Mouse (Mus musculus) mouse embryonic stem cell (cell line): Measurements from ENCODE around the gene Rreb1.

Source experiments
- in situ Hi-C, 2 experiments: fragments of 300-500 bp; cut with MboI; formaldehyde crosslinking; loops; 1 replicate in 1 of 2; 3 replicates in 1 of 2; pipeline ENCODE4 v1.14.3; 2019 to 2020; ENCODE audit warnings: low sequenced_read_pairs in 2 of 2, low pct_unique_long_range_greater_than_20kb in 1 of 2, mixed read lengths in 1 of 2; ENCODE audit not compliant: unreplicated experiment in 1 of 2

Rreb1 gene

DNA sequence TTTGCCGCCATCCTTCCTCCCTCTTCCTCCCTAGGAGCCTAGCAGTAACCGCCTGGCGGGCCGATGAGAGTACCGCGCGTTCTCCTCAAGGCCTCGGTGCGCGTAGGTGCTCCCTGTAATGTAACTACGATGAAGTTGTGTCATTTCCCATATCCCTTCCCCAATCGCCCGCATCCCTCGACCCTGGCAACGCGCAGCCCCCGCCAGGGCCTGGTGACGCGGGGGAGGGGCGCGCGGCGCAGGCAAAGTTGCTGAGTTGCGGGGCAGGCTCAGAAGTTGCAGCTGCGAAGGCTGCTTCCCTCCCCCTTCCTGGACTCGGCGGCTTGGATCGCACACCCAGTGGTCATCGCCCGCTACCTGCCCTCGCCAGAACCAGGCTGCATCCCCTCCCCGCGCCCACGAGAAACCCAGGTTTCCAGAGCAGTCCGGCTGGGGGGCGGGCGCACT lies at the start of gene Rreb1:
Gene Rreb1 (plus strand): TSS at position 254 of the 447 bp plus-strand sequence.
- in situ Hi-C loops: no loop called here

DNA sequence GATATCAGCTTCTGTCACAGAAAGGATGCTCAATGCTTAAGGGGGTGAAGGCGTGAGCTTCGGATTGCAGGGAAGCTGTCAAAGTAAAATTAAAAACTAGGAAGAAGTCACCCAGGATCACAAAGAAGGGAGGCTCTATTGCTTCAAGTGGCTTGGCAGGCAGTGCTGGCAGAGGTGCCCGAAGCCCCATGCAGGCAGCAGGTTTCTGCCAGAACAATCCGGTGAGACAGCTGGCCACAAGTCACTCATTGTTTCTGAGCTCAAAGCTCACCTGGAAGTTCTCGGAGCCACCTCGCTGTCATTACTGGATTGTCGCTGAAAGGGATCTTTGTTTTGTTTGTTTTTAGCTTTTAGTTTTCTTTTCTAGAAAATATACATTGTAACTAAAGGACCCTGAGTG lies 49.6 kb upstream of the Rreb1 start:
- in situ Hi-C loops: no loop called here

GRCm38 (mm10) chr13:37731914-37732693 lies 46.1 kb upstream of the Rreb1 start:
- in situ Hi-C loops: no loop called here

DNA sequence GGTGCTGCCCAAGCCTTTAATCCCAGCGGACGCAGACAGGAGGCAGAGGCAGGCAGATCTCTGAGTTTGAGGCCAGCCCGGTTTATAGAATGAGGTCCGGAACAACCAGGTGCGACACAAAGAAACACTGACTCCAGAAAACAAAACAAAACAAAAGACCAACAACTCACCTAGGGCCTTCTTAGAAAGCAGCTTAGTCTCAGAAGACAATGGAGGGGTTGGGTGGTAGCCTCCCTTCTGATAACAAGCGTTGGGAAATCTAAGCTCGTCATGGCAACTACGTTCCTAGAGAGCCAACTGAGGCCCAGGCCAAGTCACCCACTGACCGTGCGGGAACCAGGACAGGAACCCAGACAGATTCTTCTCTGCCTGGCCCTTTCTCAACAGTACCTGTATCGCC lies 43.7 kb upstream of the Rreb1 start:
- in situ Hi-C loops: no loop called here

GRCm38 (mm10) chr13:37740111-37740510 lies 38.1 kb upstream of the Rreb1 start:
- in situ Hi-C loops: no loop called here

DNA sequence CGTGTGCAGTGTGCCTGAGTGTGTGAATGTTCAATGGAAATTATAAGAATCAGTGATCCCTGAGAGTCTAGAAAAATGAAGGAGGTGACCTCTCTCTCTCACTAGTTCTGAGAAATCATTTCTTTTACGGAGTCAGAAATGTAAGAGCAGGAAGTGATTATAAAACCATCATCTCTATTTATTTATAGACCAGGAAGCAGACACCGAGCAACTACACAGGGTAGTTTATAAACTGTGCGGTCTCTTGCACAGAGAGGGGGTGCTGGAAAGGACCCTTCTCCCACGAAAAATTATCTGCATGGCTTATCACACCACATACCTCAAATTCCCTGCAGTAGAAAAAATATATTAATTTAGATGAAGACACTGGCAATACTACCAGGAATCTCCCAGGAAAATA lies 37.4 kb upstream of the Rreb1 start:
- in situ Hi-C loops: no loop called here

DNA sequence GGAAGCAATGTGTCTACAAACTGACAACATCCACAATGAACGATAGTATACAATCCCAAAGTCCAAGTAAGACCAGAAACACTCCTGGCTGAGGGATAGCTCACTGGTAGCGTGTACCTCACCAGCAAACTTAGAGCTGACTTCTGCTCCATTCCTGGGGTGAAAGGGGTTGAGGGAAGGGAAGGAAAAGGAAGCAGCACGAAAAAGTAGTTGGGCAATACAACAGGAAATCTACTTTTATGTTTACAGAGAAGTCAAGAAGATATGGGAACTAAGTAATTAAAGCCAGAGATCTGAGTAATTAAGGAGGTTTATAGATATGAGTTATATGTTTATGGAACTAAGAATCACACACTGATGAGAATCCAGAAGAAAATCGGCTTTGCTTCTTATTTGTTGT lies 36.0 kb upstream of the Rreb1 start:
- in situ Hi-C loops: no loop called here

GRCm38 (mm10) chr13:37747504-37747903 lies 30.7 kb upstream of the Rreb1 start:
- in situ Hi-C loops: no loop called here

- in situ Hi-C loops: no loop called here
Measured at GRCm38 (mm10) chr13:37749485-37749884, 28.7 kb upstream of the Rreb1 start.

DNA sequence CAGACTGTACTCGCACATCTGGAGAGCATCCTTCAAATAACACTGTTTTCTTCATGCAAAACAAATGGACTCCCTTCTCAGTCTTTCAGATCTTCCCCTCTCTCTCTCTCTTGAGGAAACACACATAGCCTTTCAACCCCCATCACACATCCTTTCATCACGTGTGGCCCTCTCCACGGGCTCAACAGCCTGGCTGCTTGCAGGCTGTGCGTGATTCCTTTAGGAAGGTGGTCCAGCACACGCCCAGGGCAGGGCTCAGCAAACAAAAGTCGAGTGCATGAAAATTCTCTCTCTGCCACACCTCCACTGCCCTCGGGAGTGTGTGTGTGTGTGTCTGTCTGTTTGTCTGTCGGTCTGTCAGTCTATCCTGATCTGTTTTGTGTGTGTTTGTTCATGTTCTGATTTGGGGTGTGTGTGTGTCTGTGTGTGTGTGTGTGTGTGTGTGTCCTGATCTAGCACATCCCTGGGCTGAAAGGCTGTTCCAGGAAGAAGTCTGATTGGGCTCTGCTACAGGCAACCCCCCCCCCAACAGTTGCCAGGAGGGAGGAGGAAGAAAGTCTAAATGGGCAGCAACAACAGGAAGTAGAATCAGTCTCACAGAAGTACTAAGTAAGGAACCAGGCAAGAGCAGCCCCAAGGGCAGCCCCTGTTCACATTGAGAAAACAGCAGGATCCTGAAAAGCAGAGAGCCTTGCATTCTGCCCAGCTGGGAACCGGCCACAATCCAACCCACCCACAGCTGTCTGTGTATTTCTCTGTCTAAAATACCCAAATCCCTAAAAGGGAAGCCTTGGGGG lies 26.8 kb upstream of the Rreb1 start:
- in situ Hi-C loops: no loop called here

GRCm38 (mm10) chr13:37759341-37760012 lies 18.7 kb upstream of the Rreb1 start:
- in situ Hi-C loops: no loop called here

DNA sequence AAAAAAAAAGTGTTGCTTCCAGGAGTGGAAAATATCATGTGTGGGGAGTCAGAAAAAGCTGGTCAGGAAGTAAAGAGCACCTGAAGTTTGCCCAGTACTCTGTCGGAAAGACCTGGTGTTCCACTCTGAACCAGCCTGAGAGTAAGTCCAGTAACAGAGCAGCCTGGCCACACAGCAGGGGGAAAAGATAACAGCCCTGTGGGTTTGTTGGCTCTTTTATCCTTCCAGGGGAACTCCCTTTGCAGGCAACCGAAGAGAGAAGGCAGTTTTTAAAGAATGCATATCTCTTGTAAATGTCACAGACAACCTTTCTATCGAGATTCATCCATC lies 18.2 kb upstream of the Rreb1 start:
- in situ Hi-C loops: no loop called here

GRCm38 (mm10) chr13:37760373-37760772 lies 17.8 kb upstream of the Rreb1 start:
- in situ Hi-C loops: no loop called here

GRCm38 (mm10) chr13:37760957-37761941 lies 17.0 kb upstream of the Rreb1 start:
- in situ Hi-C loops: no loop called here

DNA sequence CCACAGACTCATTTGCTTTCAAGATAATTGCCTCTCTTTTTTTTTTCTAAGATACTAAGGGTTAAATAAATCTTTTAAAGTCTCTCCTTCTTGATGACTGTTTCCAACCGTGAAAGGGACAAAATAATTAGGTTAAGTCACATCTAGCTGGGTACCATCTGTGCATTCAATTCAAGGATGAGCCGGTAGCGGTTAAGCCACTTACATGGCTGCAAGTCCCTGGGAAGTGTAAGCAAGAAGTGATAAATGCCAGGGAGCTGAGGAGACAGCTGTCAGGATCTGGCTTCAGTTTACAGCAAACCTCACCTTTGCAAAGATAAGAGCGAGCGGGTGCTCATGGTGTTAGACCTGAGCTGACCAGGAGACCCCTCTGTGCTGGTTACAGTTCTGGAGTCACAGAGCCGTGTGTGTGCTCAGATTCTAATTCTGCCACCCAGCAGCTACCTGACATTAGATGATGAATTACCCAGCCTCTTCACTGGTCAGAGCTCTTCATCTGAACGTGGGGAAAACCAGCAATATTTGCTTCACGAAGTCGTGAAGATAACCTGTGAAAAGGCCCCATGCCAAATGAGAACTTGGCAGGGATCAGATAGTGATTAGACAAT lies 14.3 kb upstream of the Rreb1 start:
- in situ Hi-C loops: no loop called here

GRCm38 (mm10) chr13:37769777-37770176 lies 8.4 kb upstream of the Rreb1 start:
- in situ Hi-C loops: no loop called here

GRCm38 (mm10) chr13:37773476-37773875 lies 4.7 kb upstream of the Rreb1 start:
- in situ Hi-C loops: no loop called here

DNA sequence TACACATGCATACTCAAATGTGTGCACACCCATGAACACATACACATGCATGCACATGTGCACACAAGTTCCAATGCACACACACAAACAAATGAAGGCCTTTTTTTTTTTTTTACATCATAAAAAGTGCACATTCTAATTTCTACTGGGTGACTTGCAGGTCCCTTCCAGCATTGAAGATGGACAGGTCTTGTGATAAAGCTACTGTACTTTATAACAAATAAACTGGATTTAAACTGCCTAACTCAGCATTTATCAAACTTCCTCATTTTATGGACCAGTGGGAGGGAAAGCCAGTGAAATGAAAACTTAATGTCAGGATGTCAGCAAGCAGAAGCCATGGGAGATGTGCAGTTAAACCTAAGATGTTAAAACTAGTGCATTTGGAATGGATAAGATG lies 1.5 kb upstream of the Rreb1 start:
- in situ Hi-C loops: no loop called here
